Mouse (Mus musculus) midbrain, postnatal 0 days (tissue): ENCODE data around the gene Cldn13. TPM values are rescaled to one million over a fixed set of nuclear protein-coding genes. Genes with fewer than 3 reads are reported as not detected.

Experiments
- ATAC-seq: fragments of 200-750 bp; cut with Nextera tagmentation; 2 replicates; pipeline ENCODE4 v1.8.0; 2017; ENCODE audit warnings: moderate number of reproducible peaks, mild to moderate bottlenecking, moderate TSS enrichment, moderate library complexity; ENCODE audit not compliant: low FRiP score
- DNase-seq: peaks from one replicate; pipeline ENCODE4 v3.0.0-alpha.2; 2015; ENCODE audit warnings: low spot score
- H3K27ac ChIP-seq: fragments of 300-500 bp; sonication (generic); 2 replicates; pipeline ENCODE4 v1.5.1; 2014; ENCODE audit warnings: low read depth, mild to moderate bottlenecking, low read length, mixed read lengths
- H3K27me3 ChIP-seq: fragments of 300-500 bp; sonication (generic); 2 replicates; pipeline ENCODE4 v1.6.1; 2014; ENCODE audit warnings: low read length, control low read depth, mixed read lengths; ENCODE audit not compliant: insufficient read depth
- H3K36me3 ChIP-seq: fragments of 300-500 bp; sonication (generic); 2 replicates; pipeline ENCODE4 v1.6.1; 2014; ENCODE audit warnings: low read length, control low read depth, mixed read lengths; ENCODE audit not compliant: insufficient read depth
- H3K4me1 ChIP-seq: fragments of 300-500 bp; sonication (generic); 2 replicates; pipeline ENCODE4 v1.6.1; 2014; ENCODE audit warnings: mild to moderate bottlenecking, control low read depth, antibody characterized with exemption, low read length, mixed read lengths; ENCODE audit not compliant: insufficient read depth
- H3K4me2 ChIP-seq: fragments of 300-500 bp; sonication (generic); 2 replicates; pipeline ENCODE4 v1.6.1; 2014; ENCODE audit warnings: low read depth, mild to moderate bottlenecking, low read length, mixed read lengths; ENCODE audit not compliant: poor library complexity, severe bottlenecking
- H3K4me3 ChIP-seq: fragments of 300-500 bp; sonication (generic); 2 replicates; pipeline ENCODE4 v1.5.1; 2014; ENCODE audit warnings: low read depth, mild to moderate bottlenecking, low read length, moderate library complexity
- H3K9ac ChIP-seq: fragments of 300-500 bp; sonication (generic); replicated peaks from 2 replicates; pipeline ENCODE4 v1.6.1; 2014; ENCODE audit warnings: mild to moderate bottlenecking, low read length, moderate library complexity, mixed read lengths; ENCODE audit not compliant: poor library complexity, severe bottlenecking
- H3K9me3 ChIP-seq: fragments of 300-500 bp; sonication (generic); 2 replicates; pipeline ENCODE4 v1.6.1; 2016; ENCODE audit warnings: low read length, control low read depth
- CTCF ChIP-seq: IDR thresholded peaks from 2 replicates; pipeline ENCODE4 v1.5.1; 2016; ENCODE audit warnings: antibody characterized with exemption, mild to moderate bottlenecking
- WGBS: fragments of 180-500 bp; shearing (Covaris S2); extraction: QIAGEN DNeasy Blood & Tissue Kit; methylation state at CpG from one replicate; pipeline ENCODE4 v1.1.7; 2014; 5-methylcytosine and 5-hydroxymethylcytosine counted together
- polyA plus RNA-seq: library from polyadenylated mRNA; unstranded; fragments of >200 nt; fragmentation: Nextera tagmentation; extraction: Ambion mirVana; gene quantifications from 2 replicates; pipeline ENCODE4 v1.2.1, GENCODE M21; 2015
- total RNA-seq: library from RNA; depleted of rRNA; stranded (reverse); fragments of >200 nt; gene quantifications from 2 replicates; pipeline ENCODE4 v1.2.3, GENCODE M21; 2014

The Cldn13 gene
- total and polyA plus RNA-seq, 2 experiments from 2014 or later, result not detected

- Histone ChIP-seq H3K9me3 (no peaks in the 10 kb centered on the region), H3K4me1 (no peaks in the 10 kb centered on the region), H3K27me3 (no peaks in the 10 kb centered on the region), H3K4me2 (no peak overlapping the region), H3K36me3 (no peaks in the 10 kb centered on the region), H3K4me3 (no peak overlapping the region), H3K27ac (no peak overlapping the region), H3K9ac (no peak overlapping the region)
- DNase-seq (no peak), ATAC-seq (no peak)
- TF ChIP-seq CTCF, result no peak
- 81% methylated on average over 5 of the region's 5 CpGs for WGBS
Measured at GRCm38 (mm10) chr5:134955491-134955890, 40.2 kb upstream of the Cldn13 start.

- no peaks in the 10 kb centered on the region for H3K36me3 ChIP-seq
- ATAC-seq (no peak), DNase-seq (no peak)
- H3K4me1 ChIP-seq, result no peaks in the 10 kb centered on the region
- H3K4me2 ChIP-seq, result no peak overlapping the region
- H3K27ac ChIP-seq, result no peak overlapping the region
- TF ChIP-seq CTCF, result no peak
- peaks cover 7% of the 10 kb centered on the region; the same call in 1 of the 2 replicates for H3K27me3 ChIP-seq
- H3K9ac ChIP-seq, result no peak overlapping the region
- H3K4me3 ChIP-seq, result no peak overlapping the region
- H3K9me3 ChIP-seq, result no peaks in the 10 kb centered on the region
- 49% methylated on average over 19 of the region's 19 CpGs for WGBS
Measured at GRCm38 (mm10) chr5:134951053-134951884, 35.9 kb upstream of the Cldn13 start.

- no peak for ATAC-seq
- no peak for TF ChIP-seq CTCF
- no peak for DNase-seq
- H3K27ac ChIP-seq, result no peak overlapping the region
- H3K9me3 ChIP-seq, result no peaks in the 10 kb centered on the region
- no peaks in the 10 kb centered on the region for H3K4me1 ChIP-seq
- H3K36me3 ChIP-seq, result no peaks in the 10 kb centered on the region
- peaks cover 17% of the 10 kb centered on the region; the same call in 1 of the 2 replicates for H3K27me3 ChIP-seq
- no peak overlapping the region for H3K9ac ChIP-seq
- WGBS, result 62% methylated on average over 4 of the region's 4 CpGs
- no peak overlapping the region for H3K4me2 ChIP-seq
- H3K4me3 ChIP-seq, result no peak overlapping the region
Measured at GRCm38 (mm10) chr5:134948085-134948439, 32.7 kb upstream of the Cldn13 start.

- Histone ChIP-seq H3K9ac (no peak overlapping the region), H3K4me2 (no peak overlapping the region), H3K4me1 (no peaks in the 10 kb centered on the region), H3K36me3 (no peaks in the 10 kb centered on the region), H3K9me3 (no peaks in the 10 kb centered on the region), H3K27ac (no peak overlapping the region), H3K27me3 (peaks cover 17% of the 10 kb centered on the region; the same call in 1 of the 2 replicates), H3K4me3 (no peak overlapping the region)
- 68% methylated on average over 5 of the region's 5 CpGs for WGBS
- ATAC-seq (no peak), DNase-seq (no peak)
- no peak for TF ChIP-seq CTCF
Measured at GRCm38 (mm10) chr5:134947420-134948084, 32.2 kb upstream of the Cldn13 start.

GRCm38 (mm10) chr5:134946857-134947255 is 31.5 kb upstream of the Cldn13 start, which contains the start of gene Cldn4:
Gene Cldn4 (minus strand): TSS chr5:134946934.
- no peak within 1 kb of the TSS for H3K9ac ChIP-seq
- WGBS, result 12% methylated on average over 11 of the region's 11 CpGs
- no peaks in the 10 kb centered on the region for H3K36me3 ChIP-seq
- DNase-seq (no peak), ATAC-seq (no peak)
- H3K27me3 ChIP-seq, result peaks cover 17% of the 10 kb centered on the region; the same call in 1 of the 2 replicates
- H3K27ac ChIP-seq, result no peak within 1 kb of the TSS
- TF ChIP-seq CTCF, result no peak
- H3K4me1 ChIP-seq, result no peaks in the 10 kb centered on the region
- H3K4me2 ChIP-seq, result no peak within 1 kb of the TSS
- no peaks in the 10 kb centered on the region for H3K9me3 ChIP-seq
- H3K4me3 ChIP-seq, result no peak within 1 kb of the TSS
